Mouse (Mus musculus) retina, adult 2 months (tissue): ENCODE data around the gene Eif4enif1.
"Not testable (repeated sequence)": the region's sequence is repeated elsewhere in the genome, so short reads cannot be mapped to it uniquely, and the experiment has no call there.

Experiments
- DNase-seq: peaks from one replicate; pipeline ENCODE4 v3.0.0-alpha.2; 2012; ENCODE audit warnings: low read depth, low spot score

Gene Eif4enif1

GRCm38 (mm10) chr11:3181250-3181649 is 20.9 kb upstream of the Eif4enif1 start:
- not testable (repeated sequence) for DNase-seq

DNA sequence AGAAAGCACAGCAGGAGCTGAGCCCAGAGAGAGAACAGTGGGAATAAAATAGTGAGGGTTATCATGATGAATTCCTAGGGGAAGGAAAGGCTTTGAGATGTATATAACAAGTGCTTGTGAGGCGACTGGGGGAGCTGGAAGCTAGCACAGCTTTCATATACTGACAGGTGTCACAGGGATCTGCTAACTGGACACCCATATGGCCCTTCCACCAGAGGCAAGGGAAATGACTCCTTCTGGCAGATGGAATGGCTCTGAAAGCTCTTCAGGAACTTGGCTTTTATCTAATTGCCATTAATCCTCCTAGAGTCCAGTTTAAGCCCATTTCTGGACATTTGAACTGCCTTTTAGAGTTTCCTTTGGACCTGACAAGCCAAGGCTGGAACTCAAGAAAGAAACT is 20.2 kb upstream of the Eif4enif1 start:
- not testable (repeated sequence) for DNase-seq

- DNase-seq = not testable (repeated sequence)
Observed at GRCm38 (mm10) chr11:3182707-3183106, 19.5 kb upstream of the Eif4enif1 start.

DNA sequence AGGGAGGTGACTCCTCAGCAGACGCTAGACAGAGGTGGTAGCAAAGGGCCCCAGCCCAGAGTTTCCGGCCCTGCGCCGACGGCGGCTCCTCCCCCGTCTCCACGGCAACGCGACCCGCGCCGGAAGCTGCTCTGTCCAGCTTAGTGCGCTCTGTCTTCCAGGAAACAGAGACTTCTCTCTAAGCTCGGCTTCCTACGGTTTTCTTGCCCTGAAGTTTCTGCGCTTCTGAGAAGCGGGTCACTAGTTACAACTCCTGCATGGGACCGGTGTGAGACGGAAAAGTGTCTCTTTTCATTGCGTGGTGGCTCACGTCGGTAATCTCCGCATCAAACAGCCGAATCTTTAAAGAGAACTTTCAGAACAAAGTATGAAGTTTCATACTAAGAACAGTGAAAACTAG is 8.8 kb upstream of the Eif4enif1 start, which contains the start of gene Sfi1:
Gene Sfi1, minus strand, starts transcription at position 101 of the 400 bp plus-strand sequence.
- no peak for DNase-seq

GRCm38 (mm10) chr11:3200636-3201035 is 1.6 kb upstream of the Eif4enif1 start:
- DNase-seq = not testable (repeated sequence)

GRCm38 (mm10) chr11:3201326-3202230 is 614 bp upstream of the Eif4enif1 start:
- no peak for DNase-seq

DNA sequence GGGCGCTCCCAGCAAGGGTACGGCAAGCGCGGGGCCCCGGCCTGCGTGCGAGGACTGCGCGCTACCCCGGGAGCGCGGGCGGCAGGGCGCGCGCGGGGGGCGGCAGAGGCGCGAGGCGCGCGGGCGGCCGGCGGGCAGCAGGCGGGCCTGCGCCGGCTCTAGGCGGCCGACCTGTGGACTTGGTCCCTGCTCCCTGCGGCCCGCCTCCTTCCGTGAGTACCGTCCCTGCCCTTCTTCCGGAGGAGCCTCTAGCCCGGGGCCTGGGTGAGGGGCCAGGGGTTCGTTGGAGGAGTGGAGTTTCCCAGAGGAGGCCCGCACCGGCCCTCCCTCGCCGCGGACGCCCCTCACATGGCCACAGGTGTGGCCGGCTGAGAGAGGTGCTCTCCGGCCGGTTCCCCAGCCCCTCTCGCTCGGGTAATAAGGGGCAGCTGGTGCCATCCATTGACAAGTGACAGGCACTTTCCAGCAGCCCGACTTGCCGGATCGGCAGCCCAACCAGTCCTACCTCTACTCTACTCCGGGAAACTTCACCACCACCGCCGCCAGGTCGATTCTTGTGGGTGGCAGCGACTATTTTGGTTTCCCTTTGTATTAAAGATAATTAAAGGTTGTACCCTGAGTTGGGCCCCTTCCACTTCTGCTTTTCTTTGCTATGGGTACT is 719 bp downstream of the Eif4enif1 start:
- no peak for DNase-seq

- no peak for DNase-seq
Observed at GRCm38 (mm10) chr11:3203771-3204170, 1.6 kb downstream of the Eif4enif1 start.

- DNase-seq = no peak
Observed at GRCm38 (mm10) chr11:3205207-3205606, 3.0 kb downstream of the Eif4enif1 start.

- no peak for DNase-seq
Observed at GRCm38 (mm10) chr11:3206783-3207182, 4.6 kb downstream of the Eif4enif1 start.

DNA sequence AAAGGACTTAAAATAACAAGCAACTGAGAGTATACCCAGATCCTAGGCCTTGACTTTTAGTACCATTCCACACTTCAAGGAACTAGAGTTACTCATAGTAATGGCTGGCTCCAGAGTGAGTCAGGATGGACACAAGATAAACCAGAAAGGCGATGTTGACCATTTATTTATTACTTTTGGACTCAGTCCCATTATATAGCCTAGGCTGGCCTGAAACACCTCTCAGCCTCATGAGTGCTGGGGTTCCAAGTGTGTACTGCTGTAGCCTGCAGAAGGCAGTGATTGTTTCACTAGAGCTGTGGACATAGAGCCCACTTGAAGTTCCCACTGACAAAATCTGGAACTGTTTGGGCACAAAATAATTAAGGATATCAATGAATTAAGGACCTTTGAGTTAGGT is 10.3 kb downstream of the Eif4enif1 start:
- no peak for DNase-seq

- no peak for DNase-seq
Observed at GRCm38 (mm10) chr11:3223105-3223504, 20.9 kb downstream of the Eif4enif1 start.

DNA sequence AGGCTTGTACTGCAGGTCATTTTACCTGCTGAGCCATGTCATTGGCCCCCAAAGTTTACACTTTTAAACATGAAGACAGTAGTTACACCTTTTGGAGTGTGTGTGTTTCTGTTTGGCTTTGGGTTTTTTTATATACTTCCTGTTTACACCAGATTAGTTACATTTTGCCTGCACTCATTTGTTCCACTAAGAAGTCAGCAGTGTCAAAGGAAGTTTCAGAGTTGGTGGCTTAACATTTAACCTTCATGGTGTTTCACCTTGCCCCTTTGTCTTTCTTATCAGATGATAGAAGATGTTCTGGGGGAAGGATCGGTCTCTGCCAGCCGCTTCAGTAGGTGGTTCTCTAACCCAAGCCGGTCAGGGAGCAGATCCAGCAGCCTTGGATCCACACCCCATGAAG is 24.9 kb downstream of the Eif4enif1 start:
- DNase-seq = no peak

GRCm38 (mm10) chr11:3232248-3232647 is 30.1 kb downstream of the Eif4enif1 start:
- no peak for DNase-seq

DNA sequence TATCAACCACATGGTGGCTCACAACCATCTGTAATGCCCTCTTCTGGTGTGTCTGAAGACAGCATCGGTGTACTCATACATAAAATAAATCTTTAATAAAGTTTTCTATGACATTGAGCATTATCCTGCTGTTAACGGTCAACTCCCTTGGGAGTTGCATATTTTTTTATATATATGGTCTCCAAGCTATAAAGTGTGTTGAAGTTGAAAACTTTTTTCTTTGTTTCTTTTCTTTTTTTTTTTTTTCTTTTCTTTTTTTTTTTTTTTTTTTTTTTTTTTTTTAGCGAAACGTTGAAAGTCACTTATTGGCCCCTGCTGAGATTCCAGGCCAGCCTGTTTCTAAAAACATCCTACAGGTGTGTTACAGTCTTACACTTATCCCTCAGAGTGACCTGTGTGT is 31.5 kb downstream of the Eif4enif1 start:
- DNase-seq = no peak

DNA sequence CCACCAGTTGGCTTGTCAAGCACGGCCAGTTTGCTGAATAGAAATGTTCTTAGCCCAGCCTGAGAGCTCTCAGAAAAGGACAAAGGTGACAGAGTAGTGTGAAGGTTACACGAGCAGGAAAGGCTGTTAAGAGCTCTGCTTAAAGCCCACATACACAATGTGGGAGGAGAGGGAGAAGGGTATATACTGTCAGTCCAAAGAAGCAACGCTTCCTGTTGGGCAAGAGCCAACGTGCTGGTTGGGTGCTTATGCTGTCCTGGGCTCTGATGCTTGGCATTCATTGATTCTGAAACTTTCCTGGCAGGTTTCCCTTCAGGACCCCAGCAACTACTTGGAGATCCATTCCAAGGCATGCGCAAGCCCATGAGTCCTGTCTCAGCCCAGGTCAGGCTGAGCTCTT is 33.1 kb downstream of the Eif4enif1 start:
- DNase-seq = no peak

GRCm38 (mm10) chr11:3242395-3242794 is 40.2 kb downstream of the Eif4enif1 start:
- no peak for DNase-seq

GRCm38 (mm10) chr11:3243771-3244170 is 41.6 kb downstream of the Eif4enif1 start:
- DNase-seq = no peak

- DNase-seq = no peak
Observed at GRCm38 (mm10) chr11:3247387-3247786, 45.2 kb downstream of the Eif4enif1 start.

GRCm38 (mm10) chr11:3259537-3259936 is 57.3 kb downstream of the Eif4enif1 start:
- no peak for DNase-seq

GRCm38 (mm10) chr11:3265291-3266078 is 63.3 kb downstream of the Eif4enif1 start:
- no peak for DNase-seq
